Mouse (Mus musculus) midbrain, embryonic 11.5 days (tissue): ENCODE results near the gene Sspo. TPM values are rescaled to one million over a fixed set of nuclear protein-coding genes. Genes with fewer than 3 reads are reported as not detected.

ENCODE experiments used
- ATAC-seq: fragments of 200-750 bp; cut with Nextera tagmentation; 2 replicates; pipeline ENCODE4 v1.8.0; 2017; ENCODE audit warnings: moderate TSS enrichment, moderate library complexity; ENCODE audit not compliant: low FRiP score
- DNase-seq: peaks from one replicate; pipeline ENCODE4 v3.0.0; 2015; ENCODE audit warnings: low spot score; ENCODE audit errors: missing footprints
- H3K27ac ChIP-seq: fragments of 300-500 bp; sonication (generic); 2 replicates; pipeline ENCODE4 v1.5.1; 2014; ENCODE audit warnings: low read depth, low read length
- H3K27me3 ChIP-seq: fragments of 300-500 bp; sonication (generic); 2 replicates; pipeline ENCODE4 v1.6.1; 2014; ENCODE audit warnings: mild to moderate bottlenecking, low read length, moderate library complexity, mixed read lengths; ENCODE audit not compliant: control insufficient read depth, insufficient read depth
- H3K36me3 ChIP-seq: fragments of 300-500 bp; sonication (generic); 2 replicates; pipeline ENCODE4 v1.6.1; 2014; ENCODE audit warnings: mild to moderate bottlenecking, low read length, moderate library complexity, mixed read lengths; ENCODE audit not compliant: control insufficient read depth, insufficient read depth
- H3K4me1 ChIP-seq: fragments of 300-500 bp; sonication (generic); 2 replicates; pipeline ENCODE4 v1.6.1; 2014; ENCODE audit warnings: low read length; ENCODE audit not compliant: control insufficient read depth, insufficient read depth
- H3K4me2 ChIP-seq: fragments of 300-500 bp; sonication (generic); 2 replicates; pipeline ENCODE4 v1.6.1; 2014; ENCODE audit warnings: mild to moderate bottlenecking, moderate library complexity
- H3K4me3 ChIP-seq: fragments of 300-500 bp; sonication (generic); 2 replicates; pipeline ENCODE4 v1.5.1; 2014; ENCODE audit warnings: low read depth, low read length
- H3K9ac ChIP-seq: fragments of 300-500 bp; sonication (generic); 2 replicates; pipeline ENCODE4 v1.6.1; 2014; ENCODE audit warnings: low read length
- H3K9me3 ChIP-seq: fragments of 300-500 bp; sonication (generic); 2 replicates; pipeline ENCODE4 v1.6.1; 2016; ENCODE audit warnings: low read length; ENCODE audit not compliant: control insufficient read depth
- WGBS: fragments of 180-500 bp; shearing (Covaris S2); extraction: QIAGEN DNeasy Blood & Tissue Kit; methylation state at CpG from one replicate; pipeline ENCODE4 v1.1.7; 2014; 5-methylcytosine and 5-hydroxymethylcytosine counted together
- polyA plus RNA-seq: library from polyadenylated mRNA; unstranded; fragments of >200 nt; fragmentation: Nextera tagmentation; extraction: Ambion mirVana; gene quantifications from 2 replicates; pipeline ENCODE4 v1.2.1, GENCODE M21; 2014

The Sspo gene
- polyA plus RNA-seq, 1 experiment from 2014 or later: 0.10 TPM

DNA sequence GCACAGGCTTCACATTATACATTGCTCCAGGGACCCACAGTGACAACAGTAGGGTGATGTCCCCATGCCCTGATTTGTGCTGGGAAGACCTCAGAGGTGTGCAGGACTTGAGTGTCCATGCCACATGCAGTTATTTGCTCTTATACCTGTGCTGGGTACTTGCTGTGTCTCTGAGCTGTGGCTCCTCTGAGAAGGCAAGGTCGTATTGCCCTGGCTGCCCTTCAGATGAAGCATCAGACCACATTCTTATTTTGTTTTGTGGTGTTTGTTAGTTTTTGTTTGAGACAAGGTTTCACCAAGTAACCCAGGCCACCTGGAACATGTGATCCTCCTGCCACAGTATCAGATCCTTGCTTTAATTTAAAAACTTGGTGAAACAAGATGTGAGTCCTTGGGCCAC lies 33.1 kb upstream of the Sspo start:
- no peak overlapping the region for H3K27ac ChIP-seq
- no peak for DNase-seq
- H3K4me2 ChIP-seq: no peak overlapping the region
- no peaks in the 10 kb centered on the region for H3K9me3 ChIP-seq
- H3K9ac ChIP-seq: no peak overlapping the region
- H3K36me3 ChIP-seq: peaks cover 37% of the 10 kb centered on the region
- H3K4me3 ChIP-seq: no peak overlapping the region
- 89% methylated on average over 1 of the region's 1 CpGs for WGBS
- no peak for ATAC-seq
- no peaks in the 10 kb centered on the region for H3K27me3 ChIP-seq
- no peaks in the 10 kb centered on the region for H3K4me1 ChIP-seq

DNA sequence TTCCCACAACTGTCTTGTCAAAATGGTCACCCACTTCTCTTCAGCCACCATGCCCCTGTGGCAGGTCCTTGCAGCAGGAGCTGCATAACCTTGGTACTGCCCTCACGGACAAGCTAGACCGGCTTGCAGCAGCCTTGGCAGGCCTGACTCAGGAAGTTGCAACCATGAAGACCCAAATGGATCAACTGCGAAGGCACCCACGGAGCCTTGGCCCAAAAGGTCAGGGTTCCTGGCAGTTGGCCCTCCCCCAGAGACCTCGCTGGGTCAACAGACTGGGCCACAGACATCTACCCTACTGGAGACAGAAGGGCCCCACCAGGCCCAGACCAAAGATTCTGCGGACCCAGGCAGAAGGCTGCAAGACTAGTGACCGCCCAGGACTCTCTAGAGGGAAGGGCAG lies 32.4 kb upstream of the Sspo start:
- peak; percentile 8 for DNase-seq
- H3K4me1 ChIP-seq: no peaks in the 10 kb centered on the region
- no peak overlapping the region for H3K4me2 ChIP-seq
- no peak overlapping the region for H3K9ac ChIP-seq
- WGBS: 93% methylated on average over 7 of the region's 7 CpGs
- H3K27ac ChIP-seq: no peak overlapping the region
- no peak for ATAC-seq
- H3K4me3 ChIP-seq: no peak overlapping the region
- no peaks in the 10 kb centered on the region for H3K27me3 ChIP-seq
- no peaks in the 10 kb centered on the region for H3K9me3 ChIP-seq
- H3K36me3 ChIP-seq: peaks cover 37% of the 10 kb centered on the region

DNA sequence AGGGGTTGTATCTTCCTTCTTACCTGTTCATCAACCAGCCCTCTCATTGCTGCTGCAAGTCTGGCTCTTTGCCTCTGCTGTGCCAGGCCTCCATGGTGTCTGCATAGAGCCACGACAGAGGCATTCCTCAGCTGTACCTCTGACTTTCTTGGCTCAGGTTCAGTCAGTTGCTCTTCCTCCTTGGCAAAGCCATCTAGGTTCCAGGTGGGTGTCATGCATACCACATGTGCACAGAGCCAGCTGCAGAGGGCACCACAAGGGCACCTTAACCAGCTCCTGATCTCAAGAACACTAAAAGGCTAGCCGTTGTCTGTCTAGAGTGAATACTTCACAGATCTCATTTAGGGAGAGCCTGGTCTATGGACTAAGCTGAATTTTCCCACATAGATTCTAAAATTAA lies 31.5 kb upstream of the Sspo start:
- Histone ChIP-seq H3K4me2 (no peak overlapping the region), H3K9me3 (no peaks in the 10 kb centered on the region), H3K4me3 (no peak overlapping the region), H3K27me3 (no peaks in the 10 kb centered on the region), H3K36me3 (peaks cover 34% of the 10 kb centered on the region), H3K9ac (no peak overlapping the region), H3K27ac (no peak overlapping the region), H3K4me1 (no peaks in the 10 kb centered on the region)
- ATAC-seq: no peak
- DNase-seq: peak; percentile 21
- WGBS: 92% methylated on average over 2 of the region's 2 CpGs

DNA sequence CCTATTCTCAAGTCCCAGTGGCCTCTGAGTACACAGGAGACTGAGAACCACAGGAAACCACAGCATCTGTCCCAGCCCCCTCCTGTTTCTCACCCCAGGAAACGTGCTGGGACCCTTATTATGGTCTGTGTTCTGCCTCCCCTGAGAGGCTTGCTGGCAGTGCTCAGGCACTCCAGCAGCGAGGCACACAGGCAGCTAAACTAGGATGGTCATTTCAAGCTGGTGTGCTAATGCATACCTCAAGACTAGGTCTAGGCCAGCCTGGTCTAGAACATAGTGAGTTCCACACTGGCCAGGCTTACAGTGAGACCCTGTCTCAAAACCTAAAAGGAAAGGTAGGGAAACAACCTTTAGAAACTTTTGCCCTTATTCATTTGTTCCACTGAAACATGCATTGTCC lies 27.4 kb upstream of the Sspo start:
- WGBS: 16% methylated on average over 2 of the region's 2 CpGs
- H3K4me2 ChIP-seq: no peak overlapping the region
- H3K4me1 ChIP-seq: no peaks in the 10 kb centered on the region
- DNase-seq (no peak), ATAC-seq (no peak)
- no peak overlapping the region for H3K9ac ChIP-seq
- no peak overlapping the region for H3K27ac ChIP-seq
- H3K9me3 ChIP-seq: no peaks in the 10 kb centered on the region
- peaks cover 8% of the 10 kb centered on the region for H3K36me3 ChIP-seq
- no peaks in the 10 kb centered on the region for H3K27me3 ChIP-seq
- no peak overlapping the region for H3K4me3 ChIP-seq

DNA sequence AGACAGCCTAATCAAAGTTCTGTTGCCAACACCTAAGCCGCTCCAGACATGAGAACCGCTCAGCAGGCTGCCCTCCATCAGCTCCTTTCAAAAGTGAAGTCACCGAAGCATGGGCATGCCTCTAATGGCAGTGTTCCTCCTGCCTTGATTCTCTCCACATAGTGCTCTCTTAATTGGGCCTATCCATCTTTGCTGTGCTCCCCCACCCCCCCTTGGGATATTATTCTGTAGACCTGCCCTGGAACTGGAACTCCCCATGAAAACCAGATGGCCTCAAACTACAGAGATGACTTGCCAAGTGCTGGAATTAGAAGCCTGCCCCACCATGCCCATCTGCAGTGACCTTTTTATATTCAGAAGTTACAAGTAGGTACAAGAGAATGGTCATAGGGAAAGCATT lies 24.7 kb upstream of the Sspo start:
- H3K4me1 ChIP-seq: no peaks in the 10 kb centered on the region
- H3K36me3 ChIP-seq: no peaks in the 10 kb centered on the region
- 71% methylated on average over 3 of the region's 3 CpGs for WGBS
- H3K4me2 ChIP-seq: no peak overlapping the region
- H3K27me3 ChIP-seq: no peaks in the 10 kb centered on the region
- no peak overlapping the region for H3K9ac ChIP-seq
- ATAC-seq: no peak
- H3K4me3 ChIP-seq: no peak overlapping the region
- no peak overlapping the region for H3K27ac ChIP-seq
- DNase-seq: no peak
- H3K9me3 ChIP-seq: no peaks in the 10 kb centered on the region

DNA sequence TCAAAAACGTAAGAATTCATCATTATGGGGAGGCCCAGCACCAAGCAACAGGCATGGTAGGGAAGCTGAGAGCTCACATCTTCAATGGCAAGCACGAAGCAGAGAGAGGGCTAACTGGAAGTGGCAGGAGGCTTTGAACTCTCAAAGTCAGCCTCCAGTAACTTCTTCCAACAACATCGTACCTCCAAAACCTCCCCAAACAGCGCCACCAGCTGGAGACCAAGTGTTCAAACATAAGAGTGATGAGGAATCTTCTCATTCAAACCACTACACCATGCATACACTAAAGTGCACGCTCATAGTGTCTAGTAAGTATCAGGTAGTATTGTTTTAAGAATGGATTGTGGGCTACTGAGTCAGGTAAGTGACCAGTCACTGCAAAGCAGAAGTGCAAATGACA lies 24.0 kb upstream of the Sspo start:
- no peaks in the 10 kb centered on the region for H3K27me3 ChIP-seq
- ATAC-seq (no peak), DNase-seq (no peak)
- no peak overlapping the region for H3K4me2 ChIP-seq
- no peaks in the 10 kb centered on the region for H3K4me1 ChIP-seq
- no peak overlapping the region for H3K4me3 ChIP-seq
- no peaks in the 10 kb centered on the region for H3K9me3 ChIP-seq
- 72% methylated on average over 5 of the region's 5 CpGs for WGBS
- H3K36me3 ChIP-seq: no peaks in the 10 kb centered on the region
- H3K9ac ChIP-seq: no peak overlapping the region
- no peak overlapping the region for H3K27ac ChIP-seq

DNA sequence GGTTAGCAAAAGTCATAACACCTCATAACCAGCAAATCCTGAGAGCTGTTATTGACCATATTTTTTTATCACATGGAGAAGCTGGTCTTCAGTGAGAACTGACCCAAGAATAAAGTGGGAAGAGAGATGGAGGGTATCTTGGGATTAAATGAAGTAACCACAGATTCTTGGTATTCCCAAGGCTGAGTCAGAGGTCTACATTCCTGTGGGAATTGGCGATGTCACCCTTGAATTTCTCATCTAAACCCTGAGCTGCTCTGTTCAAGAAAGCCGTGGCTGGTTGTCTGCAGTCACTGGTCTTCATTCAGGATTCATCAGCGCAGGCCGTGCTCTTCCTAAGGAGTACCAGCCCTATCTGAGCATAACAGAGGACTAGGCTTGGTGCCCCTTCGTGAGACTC lies 21.1 kb upstream of the Sspo start:
- ATAC-seq (no peak), DNase-seq (no peak)
- H3K27ac ChIP-seq: no peak overlapping the region
- H3K36me3 ChIP-seq: no peaks in the 10 kb centered on the region
- H3K4me3 ChIP-seq: no peak overlapping the region
- no peak overlapping the region for H3K4me2 ChIP-seq
- no peaks in the 10 kb centered on the region for H3K9me3 ChIP-seq
- WGBS: 82% methylated on average over 5 of the region's 5 CpGs
- no peaks in the 10 kb centered on the region for H3K4me1 ChIP-seq
- no peak overlapping the region for H3K9ac ChIP-seq
- H3K27me3 ChIP-seq: no peaks in the 10 kb centered on the region

DNA sequence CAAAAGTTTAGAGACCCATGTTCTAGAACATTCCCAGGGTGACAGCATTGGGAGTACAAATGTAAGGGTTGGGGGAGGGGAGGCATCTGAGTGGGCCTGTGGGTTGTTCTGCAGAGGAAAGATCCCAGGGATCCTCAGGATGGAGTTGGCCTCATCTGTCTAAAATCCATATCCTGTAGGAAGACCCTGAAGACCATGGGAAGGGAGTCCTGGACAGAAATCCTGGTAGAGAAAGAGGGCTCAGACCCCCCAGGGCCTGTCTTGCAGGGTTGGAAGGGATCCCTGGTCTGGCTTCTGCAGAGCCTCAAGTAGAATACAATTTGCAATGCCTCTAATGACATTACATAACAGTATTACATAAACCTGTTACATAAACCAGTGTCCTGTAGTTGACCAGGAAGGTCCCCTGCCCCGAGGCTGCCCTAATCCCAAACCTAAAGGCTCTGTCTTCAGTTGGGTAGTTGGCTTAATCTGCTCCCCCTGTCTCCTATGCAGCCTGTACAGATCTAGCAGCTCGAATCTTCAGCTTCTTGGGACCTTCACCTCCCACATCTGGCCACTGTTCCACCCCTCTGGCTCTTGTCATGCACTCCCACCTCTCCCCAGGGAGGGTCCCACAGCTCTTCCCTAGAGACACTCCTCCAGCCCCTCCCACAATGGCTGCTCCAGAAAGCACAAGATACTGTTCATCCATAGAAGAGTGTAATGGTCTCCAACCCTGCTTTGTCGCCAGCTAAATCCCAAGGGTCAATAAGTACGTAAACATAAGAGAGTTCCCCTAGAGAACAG lies 19.1 kb upstream of the Sspo start:
- DNase-seq: no peak
- Histone ChIP-seq H3K9me3 (no peaks in the 10 kb centered on the region), H3K36me3 (no peaks in the 10 kb centered on the region), H3K4me3 (no peak overlapping the region), H3K4me1 (no peaks in the 10 kb centered on the region), H3K4me2 (no peak overlapping the region), H3K27me3 (no peaks in the 10 kb centered on the region), H3K9ac (no peak overlapping the region), H3K27ac (no peak overlapping the region)
- WGBS: 65% methylated on average over 4 of the region's 4 CpGs
- no peak for ATAC-seq

DNA sequence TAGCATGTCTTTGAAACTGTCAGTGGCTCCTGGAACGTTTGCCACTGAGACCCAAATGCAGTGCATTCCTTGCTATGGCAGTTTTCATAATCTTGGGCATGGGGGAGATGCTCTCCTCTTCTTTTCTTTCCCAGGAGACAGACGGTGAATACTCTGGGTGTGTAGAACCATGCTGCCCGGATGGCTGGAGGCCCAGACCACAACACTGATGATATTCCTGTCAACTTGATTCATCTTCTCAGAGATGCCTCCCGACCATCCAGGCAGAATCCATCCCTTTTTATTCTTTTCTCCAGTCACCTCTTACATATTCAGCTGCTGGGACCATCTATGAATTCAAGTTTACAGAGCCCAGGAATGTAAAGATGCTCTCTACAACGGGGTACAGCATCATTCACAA lies 17.3 kb upstream of the Sspo start:
- WGBS: 78% methylated on average over 5 of the region's 5 CpGs
- Histone ChIP-seq H3K4me2 (no peak overlapping the region), H3K27me3 (no peaks in the 10 kb centered on the region), H3K9ac (no peak overlapping the region), H3K36me3 (no peaks in the 10 kb centered on the region), H3K27ac (no peak overlapping the region), H3K4me3 (no peak overlapping the region), H3K9me3 (no peaks in the 10 kb centered on the region), H3K4me1 (no peaks in the 10 kb centered on the region)
- DNase-seq (no peak), ATAC-seq (no peak)
